Mouse (Mus musculus) erythroblast, embryonic 14.5 days (primary cell): ENCODE results near the gene Specc1.

Source experiments
- GATA1 ChIP-seq: IDR thresholded peaks from 2 replicates; pipeline ENCODE4 v1.6.1; 2012; ENCODE audit warnings: low read length, inconsistent platforms, mixed read lengths
- TAL1 ChIP-seq: IDR thresholded peaks from 3 replicates; pipeline ENCODE4 v1.6.1; 2012; ENCODE audit warnings: low read length, inconsistent platforms, mixed read lengths

DNA sequence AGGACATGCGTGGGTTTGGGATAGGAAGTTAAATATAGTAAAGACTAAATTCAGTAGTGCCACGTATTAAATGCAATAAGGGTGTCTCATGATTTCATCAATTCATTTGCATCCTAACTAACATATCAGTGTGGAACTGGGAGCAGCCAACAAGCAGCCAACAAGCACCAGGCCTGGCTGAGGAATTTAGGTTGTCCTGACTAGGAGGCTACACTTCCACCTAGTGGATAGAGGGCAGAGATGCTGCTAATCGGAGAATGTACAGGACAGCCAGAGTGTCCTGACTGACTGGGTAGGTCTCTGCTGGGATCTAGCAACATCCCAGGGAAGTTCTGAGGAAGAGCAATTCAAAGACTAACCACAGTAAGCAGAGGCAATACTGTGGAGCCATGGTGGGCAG is 88.1 kb downstream of the Specc1 start:
- no peak for TF ChIP-seq GATA1
- TF ChIP-seq TAL1: no peak
